Mouse (Mus musculus) forebrain, embryonic 14.5 days (tissue): ENCODE data around the gene Gpr137b. TPM values are rescaled to one million over a fixed set of nuclear protein-coding genes. Genes with fewer than 3 reads are reported as not detected.
"Not testable (repeated sequence)": the region's sequence is repeated elsewhere in the genome, so short reads cannot be mapped to it uniquely, and the experiment has no call there.

ENCODE experiments used
- ATAC-seq: fragments of 200-750 bp; cut with Nextera tagmentation; 2 replicates; pipeline ENCODE4 v1.8.0; 2017; ENCODE audit warnings: mild to moderate bottlenecking, moderate library complexity
- DNase-seq: peaks from one replicate; pipeline ENCODE4 v3.0.0-alpha.2; 2015; ENCODE audit warnings: low spot score
- H3K27ac ChIP-seq: fragments of 300-500 bp; sonication (generic); 2 replicates; pipeline ENCODE4 v1.5.1; 2014; ENCODE audit warnings: low read depth, mild to moderate bottlenecking, control low read depth, low read length, moderate library complexity
- H3K27me3 ChIP-seq: fragments of 300-500 bp; sonication (generic); replicated peaks from 2 replicates; pipeline ENCODE4 v1.6.1; 2014; ENCODE audit warnings: low read length, control low read depth, mixed read lengths; ENCODE audit not compliant: control insufficient read depth, insufficient read depth
- H3K36me3 ChIP-seq: fragments of 300-500 bp; sonication (generic); 2 replicates; pipeline ENCODE4 v1.6.1; 2014; ENCODE audit warnings: low read length, control low read depth; ENCODE audit not compliant: control insufficient read depth, insufficient read depth
- H3K4me1 ChIP-seq: fragments of 300-500 bp; sonication (generic); 2 replicates; pipeline ENCODE4 v1.6.1; 2014; ENCODE audit warnings: antibody characterized with exemption, low read length, control low read depth; ENCODE audit not compliant: control insufficient read depth, insufficient read depth
- H3K4me2 ChIP-seq: fragments of 300-500 bp; sonication (generic); 2 replicates; pipeline ENCODE4 v1.6.1; 2014; ENCODE audit warnings: mild to moderate bottlenecking, control low read depth, low read length
- H3K4me3 ChIP-seq: fragments of 300-500 bp; sonication (generic); 2 replicates; pipeline ENCODE4 v1.5.1; 2014; ENCODE audit warnings: low read depth, low read length, control low read depth
- H3K9ac ChIP-seq: fragments of 300-500 bp; sonication (generic); 2 replicates; pipeline ENCODE4 v1.6.1; 2014; ENCODE audit warnings: mild to moderate bottlenecking, low read length, control low read depth, moderate library complexity
- H3K9me3 ChIP-seq: fragments of 300-500 bp; sonication (generic); replicated peaks from 2 replicates; pipeline ENCODE4 v1.6.1; 2016; ENCODE audit warnings: low read length, control low read depth, mixed read lengths; ENCODE audit not compliant: control insufficient read depth
- WGBS: fragments of 180-500 bp; shearing (Covaris S2); extraction: QIAGEN DNeasy Blood & Tissue Kit; methylation state at CpG from one replicate; pipeline ENCODE4 v1.1.7; 2014; 5-methylcytosine and 5-hydroxymethylcytosine counted together
- polyA plus RNA-seq: library from polyadenylated mRNA; unstranded; fragments of >200 nt; fragmentation: Nextera tagmentation; extraction: Ambion mirVana; gene quantifications from 2 replicates; pipeline ENCODE4 v1.2.1, GENCODE M21; 2014

Gene Gpr137b
- polyA plus RNA-seq, 1 experiment from 2014 or later = 21.4 TPM

DNA sequence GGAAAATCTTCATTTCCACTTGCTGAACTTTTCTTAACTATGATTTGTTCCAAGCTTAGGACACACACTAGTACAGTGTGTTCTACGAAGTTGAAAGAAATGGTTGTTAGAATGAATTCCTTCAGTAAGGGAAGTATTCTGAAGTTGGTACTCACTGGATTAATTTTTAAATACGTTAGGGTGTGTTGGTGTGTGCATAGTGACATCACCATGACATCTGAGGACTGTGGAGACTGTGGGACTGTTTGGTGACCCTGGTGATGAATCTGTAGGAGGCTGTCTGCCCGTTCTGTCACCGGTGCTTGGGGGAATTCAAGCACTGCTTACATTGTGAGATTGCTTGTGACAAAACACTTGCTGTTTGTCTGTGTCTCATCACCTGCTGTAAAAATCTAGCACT is 41.7 kb downstream of the Gpr137b start:
- not testable (repeated sequence) for H3K9ac ChIP-seq, H3K4me1 ChIP-seq, H3K4me2 ChIP-seq, H3K27ac ChIP-seq, H3K9me3 ChIP-seq, DNase-seq, ATAC-seq, H3K4me3 ChIP-seq, H3K36me3 ChIP-seq, H3K27me3 ChIP-seq
- WGBS = 91% methylated on average over 4 of the region's 4 CpGs

GRCm38 (mm10) chr13:13350681-13351080 is 43.1 kb downstream of the Gpr137b start:
- H3K9me3 ChIP-seq, H3K4me2 ChIP-seq, H3K27me3 ChIP-seq, H3K27ac ChIP-seq, H3K4me1 ChIP-seq, ATAC-seq, DNase-seq, H3K36me3 ChIP-seq, H3K4me3 ChIP-seq, H3K9ac ChIP-seq: not testable (repeated sequence)
- WGBS = 86% methylated on average over 7 of the region's 7 CpGs

- Histone ChIP-seq H3K27me3 (no peaks in the 10 kb centered on the region), H3K4me1 (no peaks in the 10 kb centered on the region), H3K9me3 (no peaks in the 10 kb centered on the region), H3K4me2 (no peak overlapping the region), H3K4me3 (no peak overlapping the region), H3K36me3 (no peaks in the 10 kb centered on the region), H3K9ac (no peak overlapping the region), H3K27ac (no peak overlapping the region)
- WGBS = 69% methylated on average over 4 of the region's 4 CpGs
- DNase-seq = peak; percentile 14
- no peak for ATAC-seq
These were observed 44.5 kb downstream of the Gpr137b start for GRCm38 (mm10) chr13:13349288-13349687.

DNA sequence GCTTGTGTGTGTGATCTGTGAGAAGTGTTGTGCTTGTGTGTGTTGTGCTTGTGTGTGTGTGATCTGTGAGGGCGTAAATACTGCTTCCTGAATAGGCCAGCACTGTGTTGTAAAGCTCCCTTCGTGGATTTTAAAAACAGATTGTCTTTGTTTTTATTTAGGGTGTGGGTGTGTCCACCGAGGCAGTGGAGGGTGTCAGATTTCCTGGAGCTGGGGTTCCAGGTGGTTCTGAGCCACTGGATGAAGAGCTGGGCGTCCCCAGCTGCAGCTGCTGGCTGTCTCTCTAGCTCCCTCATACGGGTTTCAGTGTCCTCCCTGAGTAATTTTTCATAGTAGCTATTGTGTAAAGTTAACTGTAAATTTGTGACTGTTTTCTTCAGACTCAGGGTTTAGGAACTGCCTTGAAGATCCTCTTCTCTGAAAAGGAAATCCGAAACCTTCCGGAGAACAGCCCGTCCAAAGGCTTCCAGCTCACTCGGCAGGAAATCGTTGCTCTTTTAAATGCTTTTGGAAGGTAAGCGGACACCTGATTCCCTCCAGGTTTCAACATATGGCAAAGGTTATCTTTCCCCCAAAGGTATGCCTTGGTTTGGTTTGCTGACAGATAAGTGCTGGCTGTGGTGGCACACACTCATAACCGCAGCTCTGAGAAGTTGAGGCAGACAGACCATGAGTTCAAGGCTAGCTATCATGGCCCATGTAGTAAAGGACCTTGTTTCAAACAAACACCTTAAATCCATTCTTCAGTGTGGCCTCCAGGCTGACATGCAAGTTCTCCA is 46.0 kb downstream of the Gpr137b start:
- H3K9ac ChIP-seq, DNase-seq, H3K4me1 ChIP-seq, ATAC-seq, H3K27ac ChIP-seq, H3K36me3 ChIP-seq, H3K4me2 ChIP-seq, H3K9me3 ChIP-seq, H3K4me3 ChIP-seq, H3K27me3 ChIP-seq: not testable (repeated sequence)
- 41% methylated on average over 12 of the region's 12 CpGs for WGBS

DNA sequence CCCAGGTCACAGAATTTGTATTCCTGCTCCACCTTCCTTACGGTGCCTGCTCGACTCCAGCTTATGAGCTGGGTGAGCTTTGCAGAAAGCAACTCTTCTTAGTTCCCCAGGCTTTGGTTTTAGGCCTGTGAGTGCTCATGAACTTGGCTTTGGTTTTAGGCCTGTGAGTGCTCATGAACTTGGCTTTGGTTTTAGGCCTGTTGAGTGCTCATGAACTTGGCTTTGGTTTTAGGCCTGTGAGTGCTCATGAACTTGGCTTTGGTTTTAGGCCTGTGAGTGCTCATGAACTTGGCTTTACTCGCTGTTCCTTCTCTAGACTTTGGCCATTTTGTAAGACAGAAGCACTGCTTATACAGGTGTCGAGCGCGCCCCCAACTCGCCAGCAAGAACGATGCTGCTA is 56.5 kb downstream of the Gpr137b start:
- not testable (repeated sequence) for ATAC-seq, H3K36me3 ChIP-seq, H3K4me2 ChIP-seq, H3K9me3 ChIP-seq, DNase-seq, H3K27ac ChIP-seq, H3K27me3 ChIP-seq, H3K4me3 ChIP-seq, H3K9ac ChIP-seq, H3K4me1 ChIP-seq
- 95% methylated on average over 7 of the region's 8 CpGs for WGBS

DNA sequence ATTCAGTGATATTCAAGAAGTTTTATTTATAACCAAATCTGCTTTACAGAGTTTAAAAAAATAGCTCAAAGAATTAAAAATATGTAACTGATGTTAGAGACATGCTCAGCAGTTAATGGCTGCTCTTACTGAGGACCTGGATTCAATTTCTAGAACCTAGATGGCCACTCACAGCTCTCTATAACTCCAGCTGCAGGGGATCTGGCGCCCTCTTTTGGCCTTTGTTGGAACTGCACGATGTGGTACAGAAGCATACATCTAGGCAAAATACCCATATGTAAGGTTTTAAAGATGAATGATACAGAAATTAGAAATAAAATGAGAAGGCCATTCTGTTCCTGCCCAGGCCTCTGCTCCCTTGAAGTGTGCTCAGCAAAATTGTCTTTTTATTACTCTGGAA is 64.9 kb downstream of the Gpr137b start:
- Histone ChIP-seq H3K27ac (no peak overlapping the region), H3K9ac (no peak overlapping the region), H3K9me3 (no peaks in the 10 kb centered on the region), H3K27me3 (no peaks in the 10 kb centered on the region), H3K36me3 (no peaks in the 10 kb centered on the region), H3K4me1 (no peaks in the 10 kb centered on the region), H3K4me3 (no peak overlapping the region), H3K4me2 (no peak overlapping the region)
- peak; percentile 29 for DNase-seq
- no peak for ATAC-seq
- 1% methylated on average over 2 of the region's 2 CpGs for WGBS

Other genes with a start within 250 kb of the Gpr137b start
- not detected in 2 replicates for gene Prl2c5, start 211.3 kb downstream of the Gpr137b start, polyA plus RNA-seq
- gene Nid1, start 43.5 kb upstream of the Gpr137b start, polyA plus RNA-seq = 20.8 and 23.5 TPM in 2 replicates
- 2.8 and 5.1 TPM in 2 replicates for gene Lyst, start 196.4 kb upstream of the Gpr137b start, polyA plus RNA-seq